Mouse (Mus musculus) embryonic fibroblast, embryonic 13.5 days (primary cell): Measurements from ENCODE around the gene Gm8122. TPM values are rescaled to one million over a fixed set of nuclear protein-coding genes. Genes with fewer than 3 reads are reported as not detected.

Source experiments
- polyA plus RNA-seq: library from polyadenylated mRNA; stranded (reverse); fragments of >200 nt; gene quantifications from 2 replicates; pipeline ENCODE4 v1.2.4, GENCODE M21; 2011; ENCODE audit warnings: low read depth; ENCODE audit not compliant: missing spikeins, insufficient read length

The Gm8122 gene
- polyA plus RNA-seq, 1 experiment, result not detected

Other genes starting within 250 kb of the Gm8122 start
- gene Gm8082, start 241.7 kb downstream of the Gm8122 start, polyA plus RNA-seq, result not detected in 2 replicates
- gene Gm10376, start 219.7 kb downstream of the Gm8122 start, polyA plus RNA-seq, result not detected in 2 replicates
- gene Gm8094, start 158.7 kb downstream of the Gm8122 start, polyA plus RNA-seq, result not detected in 2 replicates
- gene Gm8104, start 134.7 kb downstream of the Gm8122 start, polyA plus RNA-seq, result not detected in 2 replicates
- gene Gm7233, start 55.4 kb downstream of the Gm8122 start, polyA plus RNA-seq, result not detected in 2 replicates
- not detected in 2 replicates for gene Gm8126, start 23.3 kb upstream of the Gm8122 start, polyA plus RNA-seq
- not detected in 2 replicates for gene Gm9732, start 39.7 kb upstream of the Gm8122 start, polyA plus RNA-seq
- gene Gm8127, start 58.5 kb upstream of the Gm8122 start, polyA plus RNA-seq, result not detected in 2 replicates
- gene 1700001F09Rik, start 112.5 kb upstream of the Gm8122 start, polyA plus RNA-seq, result not detected in 2 replicates
- not detected in 2 replicates for gene Gm8138, start 181.0 kb upstream of the Gm8122 start, polyA plus RNA-seq